Mouse (Mus musculus) bone marrow macrophage, adult 2 months (primary cell): ENCODE results near the gene Mtm1. TPM values are rescaled to one million over a fixed set of nuclear protein-coding genes. Genes with fewer than 3 reads are reported as not detected.

Source experiments
- H3K27ac ChIP-seq: 2 replicates; pipeline ENCODE4 v1.5.1; 2012; ENCODE audit warnings: low read depth, low read length; ENCODE audit not compliant: insufficient read depth
- H3K4me1 ChIP-seq: 2 replicates; pipeline ENCODE4 v1.6.1; 2012; ENCODE audit warnings: low read length; ENCODE audit not compliant: control insufficient read depth, insufficient read depth
- H3K4me3 ChIP-seq: 2 replicates; pipeline ENCODE4 v1.5.1; 2012; ENCODE audit warnings: mild to moderate bottlenecking, low read length, moderate library complexity; ENCODE audit not compliant: insufficient read depth
- CTCF ChIP-seq: IDR thresholded peaks from 2 replicates; pipeline ENCODE4 v1.5.1; 2012; ENCODE audit warnings: low read depth, mild to moderate bottlenecking, low read length, moderate library complexity
- POLR2A ChIP-seq: IDR thresholded peaks from 2 replicates; pipeline ENCODE4 v1.6.1; 2012; ENCODE audit warnings: mild to moderate bottlenecking, low read depth, low read length, borderline replicate concordance
- polyA plus RNA-seq: library from polyadenylated mRNA; stranded (reverse); fragments of >200 nt; gene quantifications from 2 replicates; pipeline ENCODE4 v1.2.4, GENCODE M21; 2012; ENCODE audit not compliant: missing spikeins, insufficient read depth, insufficient read length

Gene Mtm1
- polyA plus RNA-seq, 1 experiment, result 19.3 TPM

GRCm38 (mm10) chrX:71264316-71264715, 53.7 kb downstream of the Mtm1 start:
- Histone ChIP-seq H3K4me1 (peaks cover 6% of the 10 kb centered on the region), H3K4me3 (no peak overlapping the region), H3K27ac (no peak overlapping the region)
- TF ChIP-seq POLR2A (no peak), CTCF (no peak)

- Histone ChIP-seq H3K4me3 (no peak overlapping the region), H3K4me1 (peaks cover 4% of the 10 kb centered on the region), H3K27ac (no peak overlapping the region)
- no peak for TF ChIP-seq POLR2A
- no peak for TF ChIP-seq CTCF
These were observed 58.4 kb downstream of the Mtm1 start for GRCm38 (mm10) chrX:71268972-71269371.

GRCm38 (mm10) chrX:71274150-71274549, 63.6 kb downstream of the Mtm1 start:
- Histone ChIP-seq H3K4me3 (no peak overlapping the region), H3K4me1 (peaks cover 2% of the 10 kb centered on the region; the same call in 1 of the 2 replicates), H3K27ac (peak overlapping the region; percentile 10; the same call in 1 of the 2 replicates)
- TF ChIP-seq POLR2A (no peak), CTCF (no peak)

GRCm38 (mm10) chrX:71285473-71285872, 74.9 kb downstream of the Mtm1 start:
- H3K27ac ChIP-seq, result peak overlapping the region; percentile 75
- no peak overlapping the region for H3K4me3 ChIP-seq
- peaks cover 14% of the 10 kb centered on the region for H3K4me1 ChIP-seq
- TF ChIP-seq POLR2A (no peak), CTCF (no peak)

- Histone ChIP-seq H3K4me3 (no peak overlapping the region), H3K4me1 (peaks cover 14% of the 10 kb centered on the region), H3K27ac (no peak overlapping the region)
- TF ChIP-seq POLR2A (no peak), CTCF (no peak)
These were observed 76.5 kb downstream of the Mtm1 start for GRCm38 (mm10) chrX:71287088-71287487.

- H3K4me3 ChIP-seq, result no peak overlapping the region
- H3K4me1 ChIP-seq, result peaks cover 3% of the 10 kb centered on the region; the same call in 1 of the 2 replicates
- H3K27ac ChIP-seq, result no peak overlapping the region
- TF ChIP-seq CTCF (no peak), POLR2A (no peak)
These were observed 83.6 kb downstream of the Mtm1 start for GRCm38 (mm10) chrX:71294191-71294590.

- TF ChIP-seq POLR2A (no peak), CTCF (no peak)
- Histone ChIP-seq H3K27ac (no peak overlapping the region), H3K4me1 (peaks cover 3% of the 10 kb centered on the region; the same call in 1 of the 2 replicates), H3K4me3 (no peak overlapping the region)
These were observed 85.4 kb downstream of the Mtm1 start for GRCm38 (mm10) chrX:71296005-71296404.

GRCm38 (mm10) chrX:71302148-71302547, 91.6 kb downstream of the Mtm1 start:
- TF ChIP-seq POLR2A (no peak), CTCF (no peak)
- no peak overlapping the region for H3K4me3 ChIP-seq
- H3K27ac ChIP-seq, result no peak overlapping the region

GRCm38 (mm10) chrX:71311229-71311628, 100.7 kb downstream of the Mtm1 start:
- H3K4me1 ChIP-seq, result no peaks in the 10 kb centered on the region
- H3K4me3 ChIP-seq, result no peak overlapping the region
- H3K27ac ChIP-seq, result no peak overlapping the region
- TF ChIP-seq CTCF, result peak; percentile 48
- no peak for TF ChIP-seq POLR2A

More at GRCm38 (mm10) chrX:71302148-71302547, 91.6 kb downstream of the Mtm1 start:
- H3K4me1 ChIP-seq, result no peaks in the 10 kb centered on the region

- Histone ChIP-seq H3K4me3 (no peak overlapping the region), H3K27ac (no peak overlapping the region), H3K4me1 (no peaks in the 10 kb centered on the region)
- TF ChIP-seq POLR2A (no peak), CTCF (no peak)
These were observed 103.8 kb downstream of the Mtm1 start for GRCm38 (mm10) chrX:71314380-71314779.

- H3K4me3 ChIP-seq, result no peak overlapping the region
- H3K27ac ChIP-seq, result no peak overlapping the region
- no peak for TF ChIP-seq POLR2A
- TF ChIP-seq CTCF, result no peak
- no peaks in the 10 kb centered on the region for H3K4me1 ChIP-seq
These were observed 141.5 kb downstream of the Mtm1 start for GRCm38 (mm10) chrX:71352033-71352432.
